Mouse (Mus musculus) ES-E14 (cell line): Measurements from ENCODE around the gene Stx7. TPM values are rescaled to one million over a fixed set of nuclear protein-coding genes. Genes with fewer than 3 reads are reported as not detected.

Experiments
- DNase-seq: peaks from one replicate; pipeline ENCODE4 v3.0.0-alpha.2; 2013; ENCODE audit warnings: low read depth, low spot score
- H3K27ac ChIP-seq: 2 replicates; pipeline ENCODE4 v1.5.1; 2012; ENCODE audit warnings: low read depth, mild to moderate bottlenecking, low read length, moderate library complexity, mixed read lengths; ENCODE audit not compliant: poor library complexity, insufficient read depth, severe bottlenecking
- H3K36me3 ChIP-seq: 2 replicates; pipeline ENCODE4 v1.6.1; 2012; ENCODE audit warnings: mild to moderate bottlenecking, low read length, moderate library complexity, mixed read lengths; ENCODE audit not compliant: control insufficient read depth, poor library complexity, insufficient read depth, severe bottlenecking
- H3K4me1 ChIP-seq, 2 experiments: fragments of 150-350 bp in 1 of 2; sonication (generic) in 1 of 2; 2 replicates each; pipeline ENCODE4 v1.6.1; 2012; ENCODE audit warnings: low read length in 2 of 2, mild to moderate bottlenecking in 1 of 2, mixed read lengths in 1 of 2; ENCODE audit not compliant: control insufficient read depth in 2 of 2, insufficient read depth in 2 of 2, poor library complexity in 1 of 2
- H3K4me3 ChIP-seq, 2 experiments: fragments of 150-350 bp in 1 of 2; sonication (generic) in 1 of 2; 2 replicates each; pipeline ENCODE4 v1.5.1; 2012; ENCODE audit warnings: low read length in 2 of 2, low read depth in 1 of 2, mild to moderate bottlenecking in 1 of 2, mixed read lengths in 1 of 2; ENCODE audit not compliant: insufficient read depth in 1 of 2, poor library complexity in 1 of 2, severe bottlenecking in 1 of 2
- H3K9ac ChIP-seq: 2 replicates; pipeline ENCODE4 v1.6.1; 2012; ENCODE audit warnings: low read depth, mild to moderate bottlenecking, low read length, mixed read lengths; ENCODE audit not compliant: poor library complexity, insufficient read depth, severe bottlenecking
- H3K9me3 ChIP-seq: fragments of 150-350 bp; sonication (generic); 2 replicates; pipeline ENCODE4 v1.6.1; 2012; ENCODE audit warnings: low read depth, mild to moderate bottlenecking, low read length; ENCODE audit not compliant: control insufficient read depth, insufficient read depth
- CHD2 ChIP-seq: IDR thresholded peaks from 2 replicates; pipeline ENCODE4 v1.6.1; 2014; ENCODE audit warnings: mild to moderate bottlenecking, low read depth, low read length, inconsistent platforms
- HCFC1 ChIP-seq: IDR thresholded peaks from 2 replicates; pipeline ENCODE4 v1.6.1; 2012; ENCODE audit warnings: low read length, inconsistent platforms, borderline replicate concordance; ENCODE audit not compliant: insufficient read depth
- MAFK ChIP-seq: IDR thresholded peaks from 2 replicates; pipeline ENCODE4 v1.6.1; 2014; ENCODE audit warnings: mild to moderate bottlenecking, low read depth, low read length, inconsistent platforms; ENCODE audit not compliant: insufficient read depth
- ZC3H11A ChIP-seq: IDR thresholded peaks from 2 replicates; pipeline ENCODE4 v1.6.1; 2012; ENCODE audit warnings: low read depth, mild to moderate bottlenecking, inconsistent platforms, low read length, borderline replicate concordance
- ZNF384 ChIP-seq: IDR thresholded peaks from 2 replicates; pipeline ENCODE4 v1.6.1; 2012; ENCODE audit warnings: low read depth, low read length, inconsistent platforms
- in situ Hi-C, 2 experiments: fragments of 600-800 bp; cut with MboI; formaldehyde crosslinking; loops; one replicate each; pipeline ENCODE4 v1.15.1; 2025; ENCODE audit warnings: low sequenced_read_pairs in 2 of 2, inconsistent platforms in 1 of 2; ENCODE audit not compliant: unreplicated experiment in 2 of 2
- total RNA-seq: library from RNA; depleted of rRNA; stranded (reverse); fragments of 300-350 nt; gene quantifications from 2 replicates; pipeline ENCODE4 v1.2.3, GENCODE M21; 2012

Gene Stx7
- total RNA-seq, 1 experiment: 44.5 TPM

- Histone ChIP-seq H3K9me3 (no peaks in the 10 kb centered on the region), H3K27ac (no peak overlapping the region), H3K4me3 (no peak overlapping the region), H3K9ac (no peak overlapping the region), H3K36me3 (no peaks in the 10 kb centered on the region), H3K4me1 (no peaks in the 10 kb centered on the region)
- DNase-seq: no peak
- in situ Hi-C loops: no loop called here
- no peak for TF ChIP-seq ZC3H11A
- no peak for TF ChIP-seq CHD2
- no peak for TF ChIP-seq HCFC1
- no peak for TF ChIP-seq ZNF384
- no peak for TF ChIP-seq MAFK
Measured at GRCm38 (mm10) chr10:24199303-24199702, 50.2 kb downstream of the Stx7 start.

GRCm38 (mm10) chr10:24200099-24200498 lies 51.0 kb downstream of the Stx7 start:
- DNase-seq: no peak
- no peaks in the 10 kb centered on the region for H3K4me1 ChIP-seq

GRCm38 (mm10) chr10:24210075-24210474 lies 61.0 kb downstream of the Stx7 start:
- TF ChIP-seq ZNF384 (no peak), MAFK (no peak), CHD2 (no peak), HCFC1 (no peak), ZC3H11A (no peak)
- DNase-seq: no peak
- Histone ChIP-seq H3K4me3 (no peak overlapping the region), H3K9ac (no peak overlapping the region), H3K36me3 (no peaks in the 10 kb centered on the region), H3K9me3 (no peaks in the 10 kb centered on the region), H3K27ac (no peak overlapping the region), H3K4me1 (no peaks in the 10 kb centered on the region; a peak in 1 of 4 replicates)
- in situ Hi-C loops: no loop called here

More at GRCm38 (mm10) chr10:24200099-24200498, 51.0 kb downstream of the Stx7 start:
- Histone ChIP-seq H3K9ac (no peak overlapping the region), H3K27ac (no peak overlapping the region), H3K4me3 (no peak overlapping the region), H3K9me3 (no peaks in the 10 kb centered on the region), H3K36me3 (no peaks in the 10 kb centered on the region)
- TF ChIP-seq CHD2 (no peak), HCFC1 (no peak), ZC3H11A (no peak), MAFK (no peak), ZNF384 (no peak)
- in situ Hi-C loops: no loop called here

- in situ Hi-C loops: no loop called here
Measured at GRCm38 (mm10) chr10:24213297-24213696, 64.2 kb downstream of the Stx7 start.

More at GRCm38 (mm10) chr10:24213297-24213696, 64.2 kb downstream of the Stx7 start:
- Histone ChIP-seq H3K9ac (no peak overlapping the region), H3K36me3 (no peaks in the 10 kb centered on the region), H3K4me3 (no peak overlapping the region), H3K4me1 (no peaks in the 10 kb centered on the region; a peak in 1 of 4 replicates), H3K27ac (no peak overlapping the region), H3K9me3 (no peaks in the 10 kb centered on the region)
- TF ChIP-seq HCFC1 (no peak), ZC3H11A (no peak), ZNF384 (no peak), CHD2 (no peak), MAFK (no peak)
- no peak for DNase-seq
